In genomic region chr2:11566898-11567297, GRCm38 (mm10) we compare ENCODE assay signal across 29 mouse cellular contexts. TPM values are rescaled to one million over a fixed set of nuclear protein-coding genes. Genes with fewer than 3 reads are reported as not detected.
DNase-seq lines count a peak whose midpoint lies in the region; TF ChIP-seq lines count a peak whose summit lies in the region.
"Had no signal": no experiment of that assay in that cellular context is flagged by ENCODE, and none has a peak within 500 bp of the region (broad histone marks: within the 10 kb centered on the region; RNA-seq: fewer than 3 reads in every experiment).

No protein-coding gene starts in this region.

- 90% methylated on average over 3 of the region's 3 CpGs for WGBS in heart, adult 2 months

- H3K27ac ChIP-seq in heart, adult 2 months: no peak overlapping the region
- no peak overlapping the region for H3K27ac ChIP-seq in layer of hippocampus, adult 2 months
- no peak overlapping the region for H3K27ac ChIP-seq in ES-E14 (ENCODE audit: insufficient read depth, low read depth, low read length, poor library complexity, severe bottlenecking)
- H3K27ac ChIP-seq: forebrain, embryonic 10.5 days; forebrain, embryonic 13.5 days; heart, embryonic 15.5 days; intestine, embryonic 15.5 days had no signal

- no peak overlapping the region for H3K4me3 ChIP-seq in heart, adult 2 months
- H3K4me3 ChIP-seq in layer of hippocampus, adult 2 months: no peak overlapping the region
- no peak overlapping the region for H3K4me3 ChIP-seq in ES-E14 (ENCODE audit: insufficient read depth in 1 of 2, low read depth in 1 of 2, low read length in 2 of 2, poor library complexity in 1 of 2, severe bottlenecking in 1 of 2)
- H3K4me3 ChIP-seq: forebrain, embryonic 10.5 days; forebrain, embryonic 13.5 days; heart, embryonic 12.5 days; heart, embryonic 15.5 days; intestine, embryonic 15.5 days had no signal

- no peak for DNase-seq in heart, adult 2 months
- DNase-seq in heart, adult 8-10 months (ENCODE audit: low spot score): no peak
- DNase-seq in layer of hippocampus, adult 2 months (ENCODE audit: low spot score in 2 of 2): no peak
- DNase-seq in layer of hippocampus, postnatal 36 days: no peak
- no peak for DNase-seq in ES-E14 (ENCODE audit: low read depth, low spot score)
- DNase-seq in right cerebral cortex, postnatal 36 days (ENCODE audit: low spot score in 2 of 2): no peak
- DNase-seq: adrenal gland, postnatal 10 days; adrenal gland, postnatal 36 days; cerebellum, adult 18-20 months; cerebellum, adult 9-10 months; cerebellum, postnatal 14 days; gastrocnemius, postnatal 14 days; heart, postnatal 10 days; heart, postnatal 36 days had no signal

- intact Hi-C loops in heart, adult 2 months (cut with DNase I): no loop called here

- TF ChIP-seq POLR2A in heart, adult 2 months (IDR thresholded peaks at IDR 0.05; ENCODE audit: insufficient read depth, low read depth, low read length): no peak

- H3K9me3 ChIP-seq in ES-E14 (ENCODE audit: control insufficient read depth, insufficient read depth, low read depth, low read length): no peaks in the 10 kb centered on the region
- H3K9me3 ChIP-seq: forebrain, embryonic 10.5 days; forebrain, embryonic 13.5 days; G1E; heart, embryonic 12.5 days; heart, embryonic 15.5 days; intestine, embryonic 15.5 days had no signal

- no peak overlapping the region for H3K9ac ChIP-seq in heart, adult 2 months (ENCODE audit: low read depth, low read length)
- no peak overlapping the region for H3K9ac ChIP-seq in ES-E14 (ENCODE audit: insufficient read depth, low read depth, low read length, poor library complexity, severe bottlenecking)
- H3K9ac ChIP-seq: forebrain, embryonic 13.5 days; heart, embryonic 12.5 days; heart, embryonic 15.5 days; intestine, embryonic 15.5 days had no signal

- H3K4me1 ChIP-seq in heart, adult 2 months (ENCODE audit: control insufficient read depth, insufficient read depth, low read length): no peaks in the 10 kb centered on the region
- peaks cover 3 to 7% of the 10 kb centered on the region in 2 experiments; a peak in 3 of 4 replicates for H3K4me1 ChIP-seq in ES-E14 (ENCODE audit: control insufficient read depth in 2 of 2, insufficient read depth in 2 of 2, low read length in 2 of 2, poor library complexity in 1 of 2)
- H3K4me1 ChIP-seq: forebrain, embryonic 10.5 days; forebrain, embryonic 13.5 days; heart, embryonic 12.5 days; heart, embryonic 15.5 days; intestine, embryonic 15.5 days had no signal

- 0 out of 2 replicates have a peak, but pooled peaks have one; percentile 7 for TF ChIP-seq CTCF in heart, adult 2 months (IDR thresholded peaks at IDR 0.05)
- peak; percentile 56 for TF ChIP-seq CTCF in layer of hippocampus, adult 2 months (conservative IDR thresholded peaks at IDR 0.05)

- in situ Hi-C loops in ES-E14 (cut with MboI; ENCODE audit: low sequenced_read_pairs in 2 of 2, unreplicated experiment in 2 of 2): no loop called here

- TF ChIP-seq EP300 in heart, adult 2 months (IDR thresholded peaks at IDR 0.05; ENCODE audit: insufficient read depth, low read depth, low read length): no peak

- no peaks in the 10 kb centered on the region for H3K36me3 ChIP-seq in heart, adult 2 months (ENCODE audit: control insufficient read depth, insufficient read depth, low read length)
- no peaks in the 10 kb centered on the region for H3K36me3 ChIP-seq in ES-E14 (ENCODE audit: control insufficient read depth, insufficient read depth, low read length, poor library complexity, severe bottlenecking)
- H3K36me3 ChIP-seq: forebrain, embryonic 10.5 days; G1E; heart, embryonic 12.5 days; heart, embryonic 15.5 days; intestine, embryonic 15.5 days had no signal

- H3K27me3 ChIP-seq in heart, adult 2 months (ENCODE audit: control insufficient read depth, insufficient read depth, low read length): no peaks in the 10 kb centered on the region
- H3K27me3 ChIP-seq: forebrain, embryonic 13.5 days; heart, embryonic 12.5 days; heart, embryonic 15.5 days; intestine, embryonic 15.5 days had no signal

- H3K79me2 ChIP-seq in heart, adult 2 months (replicated peaks; ENCODE audit: control insufficient read depth, insufficient read depth, low read length): no peaks in the 10 kb centered on the region

TF ChIP-seq in ES-E14, 5 proteins besides CTCF, POLR2A, EP300 and RAD21:
- TF ChIP-seq CHD2 (IDR thresholded peaks at IDR 0.05; ENCODE audit: low read depth, low read length): no peak
- TF ChIP-seq ZNF384 (IDR thresholded peaks at IDR 0.05; ENCODE audit: low read depth, low read length): peak; percentile 9

RNA-seq across cellular contexts. Expression of gene Pfkfb3, which starts 13.0 kb away (rescaled TPM):
- 10 to 100 TPM in 1 of 2 experiments, 1 to 10 TPM in 1; 9.0 to 12.1 TPM for total RNA-seq in heart, adult 2 months (2021)
- polyA plus RNA-seq in heart, adult 2 months (2012; rRNA removed): 13.1 and 14.3 TPM in 2 replicates
- total RNA-seq in heart, adult 8-10 months (2022): 10 to 100 TPM in 2 of 4 experiments, 1 to 10 TPM in 2; 5.5 to 14.7 (median 9.7) TPM
- 10 to 100 TPM; 36.8 to 40.1 TPM for total RNA-seq in layer of hippocampus, adult 2 months (2021)
- 10 to 100 TPM; 41.6 to 43.2 TPM for total RNA-seq in layer of hippocampus, postnatal 36 days (2021)
- 18.9 and 19.6 TPM in 2 replicates for total RNA-seq in ES-E14 (2012; rRNA removed)
- polyA plus RNA-seq: G1E had no signal

RNA-seq across cellular contexts. Expression of gene Rbm17, which starts 37.1 kb away (rescaled TPM):
- total RNA-seq in heart, adult 2 months (2021): 10 to 100 TPM; 53.2 to 67.5 TPM
- polyA plus RNA-seq in heart, adult 2 months (2012; rRNA removed): 32.3 and 39.3 TPM in 2 replicates
- total RNA-seq in heart, adult 8-10 months (2022): 10 to 100 TPM; 46.0 to 59.0 (median 51.3) TPM
- total RNA-seq in layer of hippocampus, adult 2 months (2021): 10 to 100 TPM; 85.7 to 86.6 TPM
- 10 to 100 TPM; 72.4 to 86.0 TPM for total RNA-seq in layer of hippocampus, postnatal 36 days (2021)
- total RNA-seq in ES-E14 (2012; rRNA removed): 137 and 175 TPM in 2 replicates

RNA-seq across cellular contexts. Expression of gene Gm17490, which starts 59.2 kb away (rescaled TPM):
- total RNA-seq in heart, adult 2 months (2021): not detected
- not detected in 2 replicates for polyA plus RNA-seq in heart, adult 2 months (2012; rRNA removed)
- not detected for total RNA-seq in heart, adult 8-10 months (2022)
- not detected for total RNA-seq in layer of hippocampus, adult 2 months (2021)
- total RNA-seq in layer of hippocampus, postnatal 36 days (2021): not detected
- not detected in 2 replicates for total RNA-seq in ES-E14 (2012; rRNA removed)
- total RNA-seq: adrenal gland, adult 18-20 months; adrenal gland, postnatal 10 days; adrenal gland, postnatal 36 days; G1E; gastrocnemius, adult 18-20 months; gastrocnemius, postnatal 14 days; heart, postnatal 10 days; heart, postnatal 36 days had no signal
- polyA plus RNA-seq: embryonic facial prominence, embryonic 11.5 days; embryonic facial prominence, embryonic 14.5 days; forebrain, embryonic 10.5 days; forebrain, embryonic 13.5 days; forebrain, embryonic 16.5 days; G1E; gonadal fat pad, adult 2 months; heart, embryonic 12.5 days; heart, embryonic 15.5 days; hindbrain, embryonic 11.5 days; hindbrain, embryonic 16.5 days; intestine, embryonic 15.5 days; Patski had no signal
